Mouse (Mus musculus) right cerebral cortex, adult 18-20 months (tissue): Measurements from ENCODE around the gene Eif5a2.

Experiments
- DNase-seq: peaks from one replicate; pipeline ENCODE4 v3.0.0; 2022; ENCODE audit warnings: mixed read lengths

Eif5a2 gene

DNA sequence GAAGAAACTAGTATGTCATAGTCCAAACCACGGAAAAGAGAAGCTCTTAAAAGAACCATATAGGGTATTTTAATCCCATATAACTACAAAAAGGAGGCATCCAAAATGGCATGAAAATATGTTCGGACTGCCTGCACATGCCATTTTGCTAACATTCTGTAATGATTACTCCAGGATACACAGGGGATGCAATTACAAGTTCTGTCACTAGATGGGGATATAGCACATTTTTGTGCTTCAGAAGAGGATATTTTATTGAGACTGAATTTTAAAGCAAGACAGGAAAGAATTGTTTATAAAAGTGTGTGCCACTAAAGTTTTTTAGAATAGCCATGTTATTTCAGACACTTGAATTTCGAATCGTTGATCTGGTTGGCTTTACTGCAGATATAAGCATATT lies 33.3 kb downstream of the Eif5a2 start:
- no peak for DNase-seq

DNA sequence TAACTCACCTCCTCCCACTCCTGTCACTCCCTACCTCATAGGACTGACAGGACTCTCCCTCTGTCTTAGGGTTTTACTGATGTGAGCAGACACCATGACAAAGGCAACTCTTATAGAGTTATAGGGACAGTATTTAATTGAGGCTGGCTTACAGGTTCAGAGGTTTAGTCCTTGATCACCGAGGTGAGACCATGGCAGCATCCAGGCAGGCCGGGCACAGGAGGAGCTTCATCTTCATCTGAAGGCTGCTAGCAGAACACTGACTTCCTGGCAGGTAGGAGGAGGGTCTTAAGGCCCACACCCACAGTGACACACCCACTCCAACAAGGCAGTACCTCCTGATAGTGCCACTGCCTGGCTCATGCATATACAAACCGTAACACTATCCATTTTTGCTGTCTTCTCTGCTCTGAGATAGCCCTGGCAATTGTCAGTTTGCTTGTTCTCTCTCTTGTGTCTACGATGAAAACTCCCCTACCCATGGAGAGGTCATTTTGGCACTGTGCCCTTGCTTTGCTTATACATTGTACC lies 35.0 kb downstream of the Eif5a2 start:
- DNase-seq, result no peak

DNA sequence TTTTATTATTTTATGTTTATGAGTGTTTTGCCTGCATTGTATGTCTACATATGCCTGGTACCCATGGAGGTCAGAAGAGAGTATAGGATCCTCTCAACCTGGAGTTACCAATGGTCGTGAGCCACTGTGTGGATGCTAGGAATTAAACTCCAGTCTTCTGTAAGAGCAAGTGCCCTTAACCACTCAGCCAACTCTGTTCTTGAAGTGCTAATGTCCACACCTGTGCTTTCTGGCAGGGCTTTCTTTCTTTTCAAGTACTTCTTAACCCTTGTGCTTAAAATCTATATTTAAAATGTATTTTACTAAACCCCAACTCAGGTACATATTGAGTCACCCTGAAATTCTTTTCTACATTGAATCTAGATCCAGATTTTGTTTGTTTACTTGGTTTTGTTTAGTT lies 45.2 kb downstream of the Eif5a2 start:
- DNase-seq, result no peak

DNA sequence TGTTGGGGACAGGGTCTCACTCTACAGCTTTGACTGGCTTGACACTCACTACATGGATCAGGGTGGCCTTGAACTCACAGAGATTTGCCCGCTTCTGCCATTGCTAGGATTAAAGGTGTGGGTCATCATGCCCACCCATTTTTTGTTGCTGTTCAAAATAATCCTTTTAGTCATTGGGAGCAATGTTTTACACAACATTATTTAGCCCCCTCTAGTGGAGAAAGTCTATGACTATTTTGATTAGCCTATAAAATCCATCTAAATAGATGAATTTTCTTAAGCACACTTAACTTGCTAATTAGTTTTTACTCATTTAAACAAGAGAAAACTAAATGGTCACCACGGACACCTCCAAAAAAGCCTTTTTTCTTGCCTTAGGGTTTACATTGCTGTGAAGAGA lies 46.5 kb downstream of the Eif5a2 start:
- DNase-seq, result no peak

DNA sequence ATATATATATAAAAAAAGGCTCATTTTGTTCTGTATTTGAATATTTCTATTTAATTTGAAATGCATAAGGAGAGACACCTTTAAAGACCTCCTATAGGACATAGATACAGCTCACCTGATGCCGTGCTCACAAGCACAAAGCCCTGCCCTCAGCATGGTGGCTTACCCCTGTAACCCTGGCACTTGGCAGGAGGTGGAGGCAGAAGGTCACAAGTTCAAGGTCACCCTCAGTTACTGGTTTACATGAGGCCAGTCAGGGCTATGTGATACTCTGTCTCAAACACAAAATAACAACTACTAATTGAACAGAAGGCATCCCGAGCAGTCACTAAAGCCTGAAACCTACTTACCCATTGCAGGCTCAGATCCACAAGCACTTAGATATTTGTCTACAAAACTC lies 48.4 kb downstream of the Eif5a2 start:
- no peak for DNase-seq

DNA sequence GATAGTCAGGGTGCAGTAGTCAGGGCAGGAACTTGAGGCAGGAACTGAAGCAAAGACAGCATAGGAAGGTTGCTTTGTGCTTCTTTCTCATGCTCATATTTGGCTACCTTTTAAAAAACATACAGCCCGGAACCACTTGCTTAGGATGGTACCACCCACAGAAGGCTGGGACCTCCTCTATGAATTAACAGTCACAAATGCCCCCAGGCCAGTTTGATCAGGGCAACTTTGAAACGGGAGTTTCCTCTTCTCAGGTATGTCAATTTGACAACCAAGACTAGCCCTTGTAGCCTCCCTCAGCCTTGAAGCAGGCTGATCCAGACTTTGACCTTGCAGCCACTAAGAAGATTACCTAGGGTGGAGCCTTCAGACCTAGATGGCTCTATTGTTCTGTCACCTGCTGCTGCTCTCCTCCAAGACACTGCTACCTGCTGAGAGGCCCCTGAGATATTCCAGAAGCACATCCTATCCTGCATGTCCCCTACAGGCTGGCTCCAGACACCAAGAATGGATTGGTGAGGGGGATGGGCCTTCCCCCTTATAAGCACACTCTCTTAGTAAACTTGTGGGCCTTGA lies 55.8 kb downstream of the Eif5a2 start:
- DNase-seq, result no peak

DNA sequence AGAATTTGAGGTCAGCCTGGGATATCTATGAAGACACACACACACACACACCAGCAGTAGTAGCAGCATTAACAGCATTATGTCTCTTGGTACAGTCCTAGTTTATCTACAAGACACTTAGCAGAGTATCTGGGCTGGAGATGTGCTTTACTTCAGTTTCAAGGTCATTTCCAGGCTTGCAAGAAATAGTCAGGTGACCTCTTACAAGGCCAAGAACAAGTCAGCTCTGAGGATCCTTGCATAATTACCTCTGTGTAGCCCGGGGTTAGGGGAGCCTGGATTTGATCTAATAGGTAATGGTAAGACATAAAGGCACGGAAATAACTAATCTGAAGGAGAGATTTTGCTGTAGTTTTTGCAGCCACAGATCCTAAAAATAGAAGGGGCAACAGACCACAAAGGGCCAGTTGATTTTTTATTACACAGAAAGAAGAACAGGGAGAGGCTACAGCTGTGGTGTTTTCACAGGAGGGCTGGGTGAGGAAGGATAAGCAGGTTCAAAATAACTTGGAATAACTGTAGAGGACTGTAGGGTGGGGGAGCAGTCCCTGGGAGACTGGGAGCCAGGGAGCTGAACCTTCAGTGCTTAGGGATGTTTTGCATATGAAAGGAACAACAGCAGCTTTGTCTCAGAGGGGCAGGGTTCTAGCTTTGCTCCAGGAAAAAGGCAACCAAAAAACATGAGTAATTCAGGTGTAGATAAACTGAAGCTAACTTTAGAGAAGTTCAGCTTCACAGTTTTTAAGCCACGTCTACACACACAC lies 61.0 kb downstream of the Eif5a2 start:
- DNase-seq, result no peak

DNA sequence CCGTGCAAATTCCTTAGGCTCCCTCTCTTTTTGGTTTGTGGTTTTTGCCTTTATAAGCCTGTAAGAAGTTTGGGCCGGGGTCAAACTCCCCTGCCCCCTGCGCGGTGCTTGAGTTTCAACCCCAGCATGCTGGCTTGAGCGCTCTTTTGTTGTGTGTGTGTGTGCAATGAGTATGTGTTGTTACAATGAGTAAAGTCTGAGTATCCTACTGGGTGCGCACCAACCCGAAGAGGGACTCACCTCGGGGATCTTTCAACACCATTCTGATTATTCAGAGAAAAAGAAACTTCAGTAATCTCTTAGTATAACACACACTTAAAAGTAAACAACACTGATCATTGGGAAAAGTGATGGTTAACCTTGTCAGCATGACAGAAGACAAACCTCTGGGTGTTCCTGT lies 62.2 kb downstream of the Eif5a2 start:
- DNase-seq, result no peak

DNA sequence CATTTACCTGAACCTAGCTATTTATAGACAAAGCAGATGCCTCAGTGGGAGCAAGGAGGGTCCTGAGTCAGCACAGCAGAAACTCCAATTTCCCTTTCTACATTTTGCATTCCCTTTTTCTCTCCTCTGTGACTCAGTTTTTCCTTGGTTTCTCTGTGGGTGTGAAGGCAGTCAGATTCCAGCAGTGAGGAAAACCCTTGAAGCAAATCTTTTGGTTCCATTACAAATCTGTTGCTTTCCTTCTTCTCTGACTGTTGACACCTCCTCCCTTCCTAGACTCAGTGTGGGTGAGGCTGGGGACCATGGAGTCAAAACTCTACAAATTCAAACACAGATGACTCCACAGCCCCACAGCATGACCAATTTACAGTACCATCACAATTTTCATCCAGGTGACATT lies 66.0 kb downstream of the Eif5a2 start:
- peak; percentile 7 for DNase-seq
